Mouse (Mus musculus) urinary bladder, adult 2 months (tissue): ENCODE results near the gene Gast. TPM values are rescaled to one million over a fixed set of nuclear protein-coding genes. Genes with fewer than 3 reads are reported as not detected.
"Not testable (repeated sequence)": the region's sequence is repeated elsewhere in the genome, so short reads cannot be mapped to it uniquely, and the experiment has no call there.

Source experiments
- DNase-seq: peaks from one replicate; pipeline ENCODE4 v3.0.0; 2022; ENCODE audit warnings: low spot score
- polyA plus RNA-seq: library from polyadenylated mRNA; depleted of rRNA; stranded (reverse); fragments of >200 nt; gene quantifications from 2 replicates; pipeline ENCODE4 v1.2.3, GENCODE M21; 2012; rRNA removed

The Gast gene
- not detected in 2 replicates for polyA plus RNA-seq

DNA sequence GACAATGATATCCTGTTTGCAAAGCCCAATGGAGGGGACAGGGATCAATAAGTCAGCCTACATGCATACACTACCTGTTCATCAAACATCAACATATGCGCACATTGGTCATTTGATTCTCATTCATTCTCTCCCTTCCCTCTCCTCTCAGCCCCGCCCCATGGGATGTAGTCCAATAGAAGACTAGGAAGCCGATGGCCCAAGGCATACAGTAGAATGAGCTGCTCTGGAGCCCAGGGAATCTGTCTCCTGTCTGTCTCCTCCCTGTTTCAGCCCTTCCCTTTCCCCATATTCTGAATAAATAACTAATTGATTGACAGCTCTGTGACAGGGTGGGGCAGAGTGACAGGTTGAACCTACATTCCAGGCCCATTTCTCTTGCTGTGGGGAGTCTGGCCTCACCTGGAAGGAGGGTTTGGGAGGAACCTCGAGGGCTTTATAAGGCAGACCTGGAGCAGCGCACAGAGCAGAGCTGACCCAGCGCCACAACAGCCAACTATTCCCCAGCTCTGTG, at the start of gene Gast:
Gene Gast (plus strand): TSS at position 464 of the 514 bp plus-strand sequence.
- DNase-seq, result no peak

DNA sequence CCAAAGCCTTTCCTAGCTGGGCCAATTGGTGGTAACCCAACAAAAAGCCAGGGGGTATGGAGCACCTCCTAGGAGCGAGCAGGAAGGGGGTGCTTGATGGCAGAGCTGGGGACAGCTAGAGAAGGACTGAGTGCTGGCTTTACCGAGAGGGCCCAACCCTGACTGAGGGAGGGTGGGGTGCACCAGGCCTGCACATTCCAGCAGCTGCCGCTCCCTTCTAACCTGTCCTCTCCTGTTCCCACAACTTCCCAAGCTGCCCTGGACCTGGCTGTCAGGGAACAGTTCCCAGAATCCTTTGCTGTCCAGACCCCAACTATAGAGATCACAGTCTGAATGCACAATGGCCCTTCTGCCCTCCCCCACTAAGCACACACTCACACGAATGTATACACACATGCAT, 49.2 kb upstream of the Gast start:
- no peak for DNase-seq

- peak; percentile 64 for DNase-seq
Measured at GRCm38 (mm10) chr11:100287024-100287423, 47.2 kb upstream of the Gast start.

DNA sequence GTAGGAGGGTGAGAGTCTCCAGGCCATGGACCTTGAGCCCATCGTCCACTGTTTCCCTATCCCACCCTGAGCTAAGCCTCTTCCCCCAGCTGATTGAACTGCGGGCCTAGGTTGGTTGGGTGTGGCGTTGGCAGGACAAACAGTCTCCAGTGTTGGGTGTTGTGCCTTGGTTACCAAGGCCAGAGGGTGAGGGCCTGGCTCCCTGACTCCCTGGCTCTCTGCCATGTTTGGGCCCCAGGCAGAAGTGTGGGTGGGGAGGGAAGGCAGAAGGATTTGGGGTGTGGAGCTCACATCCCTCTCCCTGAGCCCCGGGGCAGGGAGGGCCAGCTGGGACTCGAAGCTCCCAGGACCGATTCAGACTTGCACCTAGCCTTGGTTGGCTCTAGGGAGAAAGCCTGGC, 45.3 kb upstream of the Gast start:
- DNase-seq, result peak; percentile 60

- DNase-seq, result peak; percentile 53
Measured at GRCm38 (mm10) chr11:100290235-100290634, 44.0 kb upstream of the Gast start.

DNA sequence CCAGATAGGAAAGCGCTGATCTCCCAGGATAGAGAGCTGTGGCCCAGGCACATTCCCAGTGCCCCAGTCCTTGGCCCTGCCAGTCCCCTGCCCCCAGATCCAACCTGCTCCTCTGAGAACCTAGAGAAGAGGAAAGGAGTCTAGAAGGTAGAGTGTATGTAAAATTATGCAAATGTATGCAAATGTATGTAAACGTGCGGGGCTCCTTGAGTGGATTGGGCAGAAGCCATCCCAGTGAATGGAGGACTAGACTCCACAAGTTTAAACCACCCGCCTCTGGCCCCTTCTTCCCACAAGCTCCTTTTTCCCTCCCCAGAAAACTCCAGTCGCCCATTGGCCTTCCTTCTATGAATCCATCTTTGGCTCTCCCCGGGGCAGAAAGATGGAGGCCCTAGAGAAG, 41.3 kb upstream of the Gast start:
- no peak for DNase-seq

DNA sequence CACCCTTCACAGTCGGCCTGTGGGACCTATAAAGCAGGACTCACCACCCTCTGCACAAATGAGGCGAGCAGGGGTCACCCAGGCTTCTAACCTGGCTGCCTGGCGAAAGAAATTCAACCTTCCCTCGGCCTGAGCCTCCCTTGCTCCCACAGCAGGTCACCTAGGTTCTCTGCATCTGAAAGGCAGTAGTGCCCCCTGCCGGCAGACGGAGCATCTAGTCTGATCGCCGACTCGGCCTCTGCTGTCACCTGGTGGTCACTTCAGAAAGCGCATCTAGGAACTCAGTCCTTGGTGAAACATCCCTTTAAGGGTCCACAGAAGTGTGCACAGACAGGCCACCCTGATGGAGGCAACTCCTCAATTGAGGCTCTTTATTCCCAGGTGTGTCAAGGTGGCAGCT, 38.9 kb upstream of the Gast start:
- DNase-seq, result peak; percentile 69

- no peak for DNase-seq
Measured at GRCm38 (mm10) chr11:100297801-100298200, 36.4 kb upstream of the Gast start.

GRCm38 (mm10) chr11:100298274-100299036, 35.8 kb upstream of the Gast start:
- peak; percentile 70 for DNase-seq

DNA sequence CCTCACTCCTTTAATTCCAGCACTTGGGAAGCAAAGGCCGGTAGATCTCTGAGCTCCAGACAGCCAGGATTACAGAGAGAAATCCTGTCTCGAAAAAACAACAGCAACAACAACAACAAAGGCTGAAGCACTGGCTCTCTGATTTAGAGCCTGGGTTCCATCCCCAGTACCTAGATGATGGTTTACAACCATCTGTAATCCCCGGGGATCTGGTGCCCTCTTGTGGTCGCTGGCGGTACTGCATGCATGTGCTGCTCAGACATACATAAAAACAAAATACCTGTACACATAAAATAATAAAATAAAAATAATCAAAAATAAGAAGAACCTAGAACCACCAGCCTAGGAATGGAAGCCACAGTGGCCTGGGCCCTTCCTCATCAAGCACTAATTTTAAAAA, 33.9 kb upstream of the Gast start:
- no peak for DNase-seq

DNA sequence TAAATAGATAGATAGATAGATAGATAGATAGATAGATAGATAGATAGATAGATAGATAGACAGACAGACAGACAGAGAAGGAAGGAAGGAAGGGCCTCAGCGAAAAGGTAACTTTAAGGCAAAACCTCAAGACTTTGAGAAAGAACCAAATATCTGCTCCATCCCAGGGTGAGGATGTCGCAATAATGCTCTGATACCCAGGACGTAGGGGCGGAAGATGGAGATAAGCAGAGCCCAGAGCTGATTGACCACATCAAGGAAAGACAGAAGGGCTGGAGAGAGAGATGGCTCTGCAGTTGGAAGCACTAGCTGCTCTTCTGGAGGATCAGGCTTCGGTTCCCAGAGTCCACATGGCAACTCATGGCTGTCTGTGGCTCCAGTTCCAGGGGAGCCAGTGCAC, 32.9 kb upstream of the Gast start:
- DNase-seq, result no peak

DNA sequence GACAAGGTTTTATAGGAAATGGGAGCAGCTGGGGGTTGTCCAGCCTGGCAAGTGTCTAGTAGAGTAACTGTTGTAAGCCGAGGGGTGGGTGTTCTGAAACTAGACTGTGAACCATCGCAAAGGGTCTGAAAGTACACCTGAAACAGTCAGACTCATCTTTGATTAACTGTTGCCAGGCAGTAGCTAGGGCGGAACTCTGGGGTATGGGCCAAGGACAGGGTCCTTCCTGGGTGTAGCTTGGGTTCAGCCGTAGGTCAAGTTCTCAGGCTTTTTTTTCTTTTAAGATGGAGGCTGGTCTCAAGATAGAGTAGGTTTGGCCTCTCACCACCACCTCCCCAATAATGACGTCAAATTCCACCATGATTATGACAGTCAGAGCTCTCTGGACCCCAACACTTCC, 26.3 kb upstream of the Gast start:
- no peak for DNase-seq

DNA sequence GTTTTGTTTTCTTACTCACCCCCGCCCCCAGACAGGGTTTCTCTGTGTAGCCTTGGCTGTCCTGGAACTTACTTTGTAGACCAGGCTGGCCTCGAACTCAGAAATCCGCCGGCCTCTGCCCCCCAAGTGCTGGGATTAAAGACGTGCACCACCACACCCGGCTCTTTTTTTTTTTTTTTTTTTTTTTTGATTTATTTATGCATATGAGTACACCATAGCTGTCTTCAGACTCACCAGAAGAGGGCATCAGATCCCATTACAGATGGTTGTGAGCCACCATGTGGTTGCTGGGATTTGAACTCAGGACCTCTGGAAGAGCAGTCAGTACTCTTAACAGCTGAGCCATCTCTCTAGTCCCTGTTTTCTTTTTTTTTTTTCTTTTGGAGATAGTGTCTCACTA, 25.5 kb upstream of the Gast start:
- not testable (repeated sequence) for DNase-seq

DNA sequence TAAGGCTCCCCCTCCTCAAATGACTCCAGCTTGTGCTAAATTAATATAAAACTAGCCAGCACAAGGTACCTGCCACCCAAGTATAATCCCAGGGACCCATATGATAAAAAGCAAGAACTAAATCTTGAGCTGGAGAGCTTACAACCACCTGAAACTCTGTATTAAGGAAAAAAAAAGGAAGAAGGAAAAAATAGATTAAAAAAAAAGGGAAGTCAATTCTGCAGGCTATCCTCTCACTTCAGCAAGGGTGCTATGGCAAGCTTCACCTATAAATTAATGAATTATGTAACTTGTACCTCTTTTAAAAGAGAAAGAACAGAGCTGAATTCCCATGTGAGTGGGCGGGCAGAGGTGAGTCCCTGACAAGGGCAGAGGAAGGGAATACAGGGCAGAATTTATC, 22.6 kb upstream of the Gast start:
- no peak for DNase-seq

- no peak for DNase-seq
Measured at GRCm38 (mm10) chr11:100312096-100312679, 22.0 kb upstream of the Gast start.

GRCm38 (mm10) chr11:100313424-100313823, 20.8 kb upstream of the Gast start:
- DNase-seq, result no peak

DNA sequence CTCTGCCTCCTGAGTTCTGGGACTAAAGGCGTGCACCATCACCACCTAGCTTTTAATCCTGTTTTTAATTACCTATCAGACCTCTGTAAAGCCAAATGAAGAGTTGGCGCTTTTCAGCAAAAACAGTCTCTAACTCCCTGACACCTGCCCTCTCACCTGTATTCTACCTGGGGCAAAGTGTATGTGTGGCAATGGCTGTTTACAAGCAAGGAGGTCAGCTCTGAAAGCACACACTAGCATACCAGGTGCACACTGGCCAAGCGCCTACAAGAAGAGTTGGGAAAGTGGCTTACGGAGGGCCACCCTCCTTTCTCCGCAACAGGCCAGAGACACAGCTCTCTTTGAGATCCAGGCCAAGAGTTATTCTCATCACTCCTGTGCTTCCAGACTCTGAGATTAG, 18.8 kb upstream of the Gast start:
- DNase-seq, result no peak

GRCm38 (mm10) chr11:100317826-100318380, 16.3 kb upstream of the Gast start:
- DNase-seq, result no peak

GRCm38 (mm10) chr11:100318529-100319451, 15.4 kb upstream of the Gast start:
- DNase-seq, result no peak

DNA sequence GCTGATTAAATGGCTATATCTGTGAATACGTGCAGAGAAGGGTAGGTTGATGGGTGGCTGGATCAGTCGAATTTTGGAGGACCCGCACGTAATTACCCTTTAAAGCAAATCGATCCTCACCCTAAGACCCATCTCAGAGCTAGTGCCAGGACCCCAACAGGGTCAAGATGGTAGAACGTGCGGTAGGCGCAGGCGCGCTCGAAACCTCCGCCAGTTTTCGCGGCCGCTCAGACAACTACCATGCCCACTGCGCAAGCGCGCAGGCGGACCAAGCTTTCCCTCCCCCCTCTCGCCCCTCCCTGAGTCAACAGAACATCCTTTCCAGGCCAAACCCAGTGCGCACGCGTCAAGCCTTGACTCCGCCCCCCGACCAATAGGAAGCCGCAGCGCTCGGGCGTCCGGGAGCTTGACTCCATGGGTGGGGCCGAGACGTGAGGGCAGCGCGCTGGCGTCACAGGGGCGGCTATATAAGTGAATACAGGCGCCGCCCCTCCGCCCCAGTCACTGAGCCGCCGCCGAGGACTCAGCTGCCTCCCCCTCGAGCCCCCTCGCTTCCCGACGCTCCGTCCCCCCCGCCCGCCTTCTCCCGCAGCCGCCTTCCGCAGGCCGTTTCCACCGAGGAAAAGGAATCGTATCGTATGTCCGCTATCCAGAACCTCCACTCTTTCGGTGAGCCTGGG, 14.6 kb upstream of the Gast start, which contains the start of gene Eif1:
Gene Eif1 (plus strand): TSS at position 394 of the 680 bp plus-strand sequence.
- peak; percentile 98 for DNase-seq

DNA sequence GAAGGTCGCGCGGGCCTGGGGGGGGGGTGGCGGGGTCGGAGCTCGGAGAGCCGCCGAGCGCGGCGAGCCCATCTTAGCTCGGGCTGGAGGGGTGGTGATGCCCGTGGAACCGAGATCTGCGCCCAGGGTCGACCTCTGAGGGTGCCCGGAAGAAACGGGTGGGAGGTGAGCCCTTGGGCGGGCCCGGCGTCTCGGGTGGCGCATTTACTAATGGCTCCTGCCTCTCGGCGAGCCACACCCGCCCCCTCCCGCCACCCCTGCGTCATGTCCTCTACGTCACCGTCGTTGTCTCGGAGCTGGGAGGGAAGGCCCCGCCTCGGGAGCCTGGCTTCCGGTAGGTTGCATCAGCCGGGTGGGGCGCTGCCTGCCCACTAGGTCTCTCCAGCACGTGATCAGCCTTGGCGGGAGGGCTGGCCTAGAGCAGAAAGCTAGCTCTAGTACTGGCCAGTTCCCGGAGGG, 14.0 kb upstream of the Gast start:
- DNase-seq, result peak; percentile 88
